ENCODE assay signal across 17 mouse cellular contexts in genomic region chr12:31310687-31311086, GRCm38 (mm10). TPM values are rescaled to one million over a fixed set of nuclear protein-coding genes. Genes with fewer than 3 reads are reported as not detected.
DNase-seq lines count a peak whose midpoint lies in the region; ATAC-seq lines count a peak whose summit lies in the region.
"Had no signal": no experiment of that assay in that cellular context is flagged by ENCODE, and none has a peak within 500 bp of the region (broad histone marks: within the 10 kb centered on the region; RNA-seq: fewer than 3 reads in every experiment).

No protein-coding gene starts in this region.

- no peak overlapping the region for H3K4me3 ChIP-seq in hindbrain, embryonic 11.5 days (ENCODE audit: low read depth, low read length)
- no peak overlapping the region for H3K4me3 ChIP-seq in hindbrain, embryonic 12.5 days
- H3K4me3 ChIP-seq in intestine, embryonic 15.5 days (replicated peaks), result no peak overlapping the region
- H3K4me3 ChIP-seq: forebrain, embryonic 13.5 days; hindbrain, embryonic 15.5 days; liver, embryonic 12.5 days; megakaryocyte, embryonic 14.5 days; neural tube, embryonic 12.5 days had no signal

- no peak overlapping the region for H3K4me2 ChIP-seq in hindbrain, embryonic 11.5 days (replicated peaks; ENCODE audit: low read depth, low read length)
- H3K4me2 ChIP-seq in hindbrain, embryonic 12.5 days (replicated peaks), result no peak overlapping the region
- H3K4me2 ChIP-seq in intestine, embryonic 15.5 days (replicated peaks), result no peak overlapping the region
- H3K4me2 ChIP-seq: forebrain, embryonic 13.5 days; hindbrain, embryonic 15.5 days; liver, embryonic 12.5 days; neural tube, embryonic 12.5 days had no signal

- no peak overlapping the region for H3K27ac ChIP-seq in hindbrain, embryonic 11.5 days (ENCODE audit: low read depth, low read length)
- no peak overlapping the region for H3K27ac ChIP-seq in hindbrain, embryonic 12.5 days
- H3K27ac ChIP-seq in intestine, embryonic 15.5 days, result no peak overlapping the region
- H3K27ac ChIP-seq: forebrain, embryonic 13.5 days; hindbrain, embryonic 15.5 days; liver, embryonic 12.5 days; neural tube, embryonic 12.5 days had no signal

- H3K4me1 ChIP-seq in hindbrain, embryonic 11.5 days (replicated peaks; ENCODE audit: control insufficient read depth, insufficient read depth, low read length), result 0 out of 2 replicates have a peak, but pooled peaks cover 2% of the 10 kb centered on the region
- H3K4me1 ChIP-seq in hindbrain, embryonic 12.5 days, result 0 out of 2 replicates have a peak, but pooled peaks cover 4% of the 10 kb centered on the region
- no peaks in the 10 kb centered on the region for H3K4me1 ChIP-seq in intestine, embryonic 15.5 days (replicated peaks)
- H3K4me1 ChIP-seq: forebrain, embryonic 13.5 days; hindbrain, embryonic 15.5 days; liver, embryonic 12.5 days; megakaryocyte, embryonic 14.5 days; neural tube, embryonic 12.5 days had no signal

- H3K9me3 ChIP-seq in hindbrain, embryonic 11.5 days (ENCODE audit: control insufficient read depth, low read length), result no peaks in the 10 kb centered on the region
- 0 out of 2 replicates have a peak, but pooled peaks cover 5% of the 10 kb centered on the region for H3K9me3 ChIP-seq in hindbrain, embryonic 12.5 days (replicated peaks)
- no peaks in the 10 kb centered on the region for H3K9me3 ChIP-seq in intestine, embryonic 15.5 days
- H3K9me3 ChIP-seq: forebrain, embryonic 13.5 days; hindbrain, embryonic 15.5 days; liver, embryonic 12.5 days; megakaryocyte, embryonic 14.5 days; neural tube, embryonic 12.5 days had no signal

- no peak overlapping the region for H3K9ac ChIP-seq in hindbrain, embryonic 11.5 days (ENCODE audit: low read depth, low read length)
- H3K9ac ChIP-seq in hindbrain, embryonic 12.5 days, result no peak overlapping the region
- no peak overlapping the region for H3K9ac ChIP-seq in intestine, embryonic 15.5 days
- H3K9ac ChIP-seq: forebrain, embryonic 13.5 days; hindbrain, embryonic 15.5 days; liver, embryonic 12.5 days; neural tube, embryonic 12.5 days had no signal

- no peaks in the 10 kb centered on the region for H3K27me3 ChIP-seq in hindbrain, embryonic 11.5 days (ENCODE audit: control insufficient read depth, insufficient read depth, low read length)
- no peaks in the 10 kb centered on the region for H3K27me3 ChIP-seq in hindbrain, embryonic 12.5 days
- no peaks in the 10 kb centered on the region for H3K27me3 ChIP-seq in intestine, embryonic 15.5 days (replicated peaks)
- H3K27me3 ChIP-seq: forebrain, embryonic 13.5 days; hindbrain, embryonic 15.5 days; liver, embryonic 12.5 days; neural tube, embryonic 12.5 days had no signal

- ATAC-seq in hindbrain, embryonic 11.5 days (ENCODE audit: low FRiP score), result no peak
- ATAC-seq in hindbrain, embryonic 12.5 days (ENCODE audit: low FRiP score), result no peak
- ATAC-seq in intestine, embryonic 15.5 days, result 0 out of 2 replicates have a peak, but pooled peaks have one; percentile 28
- ATAC-seq: forebrain, embryonic 13.5 days; liver, embryonic 12.5 days had no signal

- intact Hi-C loops in left cerebral cortex, postnatal 36 days (cut with DNase I), result no loop called here

- no peaks in the 10 kb centered on the region for H3K36me3 ChIP-seq in hindbrain, embryonic 11.5 days (ENCODE audit: control insufficient read depth, insufficient read depth, low read length)
- H3K36me3 ChIP-seq in hindbrain, embryonic 12.5 days, result no peaks in the 10 kb centered on the region; the same call in 1 of the 2 replicates
- H3K36me3 ChIP-seq in intestine, embryonic 15.5 days, result peaks cover 47% of the 10 kb centered on the region
- H3K36me3 ChIP-seq: hindbrain, embryonic 15.5 days; neural tube, embryonic 12.5 days had no signal

- peak; percentile 28 for DNase-seq in hindbrain, embryonic 11.5 days (ENCODE audit: low spot score)
- peak; percentile 39 for DNase-seq in retina, postnatal 1 day
- no peak for DNase-seq in retina, embryonic 14.5 days (ENCODE audit: low spot score)
- DNase-seq in left cerebral cortex, postnatal 36 days (ENCODE audit: low spot score in 2 of 2), result no peak
- no peak for DNase-seq in adrenal gland, postnatal 14 days
- DNase-seq: cerebellum, adult 2 months; kidney, adult 9 months; kidney, postnatal 36 days; lung, adult 2 months; thymus, postnatal 36 days had no signal

- WGBS in hindbrain, embryonic 11.5 days, result 35% methylated on average over 9 of the region's 9 CpGs
- WGBS in hindbrain, embryonic 12.5 days, result 27% methylated on average over 9 of the region's 9 CpGs
- WGBS in intestine, embryonic 15.5 days, result 86% methylated on average over 9 of the region's 9 CpGs

RNA-seq across cellular contexts. Expression of gene Dld, which starts 40.6 kb away (rescaled TPM):
- 165 and 170 TPM in 2 replicates for polyA plus RNA-seq in hindbrain, embryonic 11.5 days (2014; fragmentation: Nextera tagmentation; extraction: Ambion mirVana)
- 139 and 153 TPM in 2 replicates for polyA plus RNA-seq in hindbrain, embryonic 12.5 days (2016; fragmentation: Nextera tagmentation; extraction: Ambion mirVana)
- 142 and 171 TPM in 2 replicates for polyA plus RNA-seq in intestine, embryonic 15.5 days (2015; fragmentation: Nextera tagmentation; extraction: Ambion mirVana)
- 100 to 1,000 TPM; 107 to 108 TPM for total RNA-seq in left cerebral cortex, postnatal 36 days (2021)
- total RNA-seq in adrenal gland, postnatal 14 days (2021), result 433 and 455 TPM in 2 replicates

RNA-seq across cellular contexts. Expression of gene Lamb1, which starts 45.7 kb away (rescaled TPM):
- 21.2 and 21.7 TPM in 2 replicates for polyA plus RNA-seq in hindbrain, embryonic 11.5 days (2014; fragmentation: Nextera tagmentation; extraction: Ambion mirVana)
- 33.7 and 41.5 TPM in 2 replicates for polyA plus RNA-seq in hindbrain, embryonic 12.5 days (2016; fragmentation: Nextera tagmentation; extraction: Ambion mirVana)
- 73.5 and 81.3 TPM in 2 replicates for polyA plus RNA-seq in intestine, embryonic 15.5 days (2015; fragmentation: Nextera tagmentation; extraction: Ambion mirVana)
- total RNA-seq in left cerebral cortex, postnatal 36 days (2021), result 10 to 100 TPM; 12.4 to 16.5 TPM
- 174 and 193 TPM in 2 replicates for total RNA-seq in adrenal gland, postnatal 14 days (2021)

Comparison
In these comparisons a context has a peak if more than half of its experiments do, and no peak if none do; other contexts are left out.
1. DNase-seq: peak in hindbrain, embryonic 11.5 days (single experiment) and retina, postnatal 1 day (single experiment); none in retina, embryonic 14.5 days (single experiment), left cerebral cortex, postnatal 36 days (0 of 2) and adrenal gland, postnatal 14 days (single experiment).